Mouse (Mus musculus) CD8-positive naive resting alpha-beta T cell, adult 2 months (primary cell): Measurements from ENCODE around the gene Kptn.

Experiments
- DNase-seq, 2 experiments: peaks; one replicate each; pipeline ENCODE4 v3.0.0; 2022; ENCODE audit warnings: low read depth in 2 of 2, low spot score in 2 of 2

The Kptn gene

DNA sequence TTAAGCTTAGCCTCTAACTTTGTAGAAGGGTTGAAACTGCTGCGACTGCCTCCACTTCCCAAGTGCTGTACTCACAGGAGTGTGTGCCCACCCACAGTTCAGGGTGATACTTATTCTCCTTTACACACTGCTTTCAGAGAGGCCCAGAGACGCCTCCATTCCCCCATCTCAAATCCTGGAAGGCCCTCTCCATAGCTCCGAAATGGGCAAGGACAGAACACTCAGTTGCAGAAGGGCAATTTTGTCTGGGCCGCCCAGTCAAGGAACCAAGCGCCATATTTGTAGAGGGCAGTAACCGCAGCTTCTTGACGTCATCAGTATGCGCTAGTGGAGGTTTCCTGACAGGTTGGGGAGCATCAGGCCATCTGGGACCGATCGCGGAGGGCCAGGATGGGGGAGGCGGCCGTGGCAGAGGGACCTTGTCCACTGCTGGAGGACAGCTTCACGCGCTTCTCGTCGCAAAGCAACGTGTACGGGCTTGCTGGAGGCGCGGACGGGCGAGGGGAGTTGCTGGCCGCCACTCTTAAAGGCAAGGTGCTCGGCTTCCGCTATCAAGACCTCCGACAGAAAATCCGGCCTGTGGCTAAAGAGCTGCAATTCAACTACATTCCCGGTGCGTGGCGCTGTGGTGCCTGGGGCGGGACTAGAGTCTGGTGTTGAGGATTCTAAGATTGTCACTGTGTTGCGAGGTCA is at the start of gene Kptn:
TSS of gene Kptn (plus strand) at position 327 of the 693 bp plus-strand sequence.
- DNase-seq = peak; percentile 86 to 91

DNA sequence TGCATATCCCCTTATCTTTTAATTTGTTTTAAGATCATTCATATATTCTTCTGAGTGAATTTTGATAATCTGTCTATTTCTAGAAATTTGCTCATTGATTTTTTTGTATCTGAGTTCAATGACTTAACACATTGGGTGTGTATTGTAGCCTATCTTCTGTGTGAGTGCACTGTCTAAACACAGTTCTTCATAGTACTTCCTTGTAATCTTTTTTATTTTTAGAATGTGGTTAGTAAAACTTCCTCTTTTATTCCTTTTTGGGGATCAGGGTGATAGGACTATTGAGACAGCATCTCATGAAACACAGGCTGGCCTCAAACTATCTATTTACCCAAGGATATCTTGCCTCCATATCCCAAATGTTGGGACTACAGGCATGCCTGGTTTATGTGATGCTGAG is 48.8 kb upstream of the Kptn start:
- no peak for DNase-seq

DNA sequence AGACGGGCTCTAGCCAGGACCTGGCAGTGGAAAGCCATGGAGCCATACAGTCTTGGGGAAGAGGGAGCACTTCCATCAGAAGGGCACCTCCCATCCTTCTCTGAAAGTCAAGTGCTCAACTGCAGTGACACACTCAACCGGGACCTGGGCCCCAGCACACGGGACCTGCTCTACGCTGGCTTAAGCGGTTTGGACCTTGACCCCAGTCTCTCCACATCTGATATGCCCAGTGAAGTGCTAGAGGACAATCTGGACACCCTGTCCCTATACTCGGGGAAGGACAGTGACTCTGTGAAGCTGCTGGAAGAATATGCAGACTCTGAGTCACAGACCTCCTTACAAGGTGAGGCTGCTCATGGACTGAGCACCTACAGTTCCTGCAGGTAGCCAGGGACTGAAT is 47.8 kb upstream of the Kptn start:
- DNase-seq = no peak

DNA sequence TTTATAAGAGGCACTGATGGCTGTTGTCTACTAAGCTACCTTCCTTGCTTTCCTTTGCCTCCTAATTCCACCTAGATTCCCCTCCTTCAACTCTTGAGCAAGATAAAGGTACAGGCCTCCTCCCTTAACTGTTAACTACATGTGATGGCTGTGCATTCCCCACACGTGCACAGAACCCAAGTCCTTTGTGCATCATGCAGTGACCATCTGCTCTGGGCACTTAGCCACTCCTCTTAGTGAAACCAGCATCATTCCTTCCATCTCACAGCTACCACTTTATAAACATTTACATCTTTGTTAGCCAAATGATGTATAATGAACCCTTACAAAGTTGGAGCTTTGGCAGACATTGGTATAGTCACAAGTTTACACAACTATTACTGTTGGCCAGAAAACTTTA is 39.7 kb upstream of the Kptn start:
- no peak for DNase-seq

DNA sequence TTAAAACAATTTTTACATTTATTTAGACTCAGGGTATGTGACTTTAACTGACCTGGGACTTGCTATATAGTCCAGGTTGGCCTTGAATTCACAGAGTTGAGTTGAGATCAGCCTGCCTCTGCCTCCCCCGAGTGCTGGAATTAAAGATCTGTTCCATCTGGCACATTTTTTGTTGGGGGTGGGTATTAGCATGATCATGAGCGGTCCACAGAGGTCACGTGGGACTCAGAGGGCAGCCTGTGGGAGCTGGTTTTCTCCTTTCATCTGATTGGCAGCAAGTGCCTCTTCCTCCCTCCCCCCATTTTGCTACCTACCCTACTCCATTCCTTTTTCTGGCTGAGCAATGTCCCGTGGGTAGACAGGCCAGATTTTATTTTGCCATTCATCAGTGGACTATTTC is 39.1 kb upstream of the Kptn start:
- no peak for DNase-seq

DNA sequence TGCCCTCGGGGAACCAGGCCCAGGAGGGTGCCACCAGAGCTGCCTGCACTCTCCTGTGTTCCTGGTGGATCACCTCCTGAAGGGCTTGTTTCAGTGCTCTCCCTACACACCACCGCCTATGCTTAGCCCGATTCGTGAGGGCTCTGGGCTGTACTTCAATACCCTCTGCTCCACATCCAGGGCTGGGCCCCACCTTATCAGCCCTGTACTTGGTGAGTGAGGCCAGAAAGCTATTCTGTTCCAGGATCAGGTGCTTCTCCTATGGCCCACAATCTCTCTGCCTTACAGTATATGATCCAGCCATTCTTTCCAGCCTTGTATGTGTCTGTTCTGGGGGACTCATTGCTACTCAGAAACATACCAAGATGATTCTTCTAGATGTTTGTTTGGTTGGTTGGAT is 36.3 kb upstream of the Kptn start:
- no peak for DNase-seq

DNA sequence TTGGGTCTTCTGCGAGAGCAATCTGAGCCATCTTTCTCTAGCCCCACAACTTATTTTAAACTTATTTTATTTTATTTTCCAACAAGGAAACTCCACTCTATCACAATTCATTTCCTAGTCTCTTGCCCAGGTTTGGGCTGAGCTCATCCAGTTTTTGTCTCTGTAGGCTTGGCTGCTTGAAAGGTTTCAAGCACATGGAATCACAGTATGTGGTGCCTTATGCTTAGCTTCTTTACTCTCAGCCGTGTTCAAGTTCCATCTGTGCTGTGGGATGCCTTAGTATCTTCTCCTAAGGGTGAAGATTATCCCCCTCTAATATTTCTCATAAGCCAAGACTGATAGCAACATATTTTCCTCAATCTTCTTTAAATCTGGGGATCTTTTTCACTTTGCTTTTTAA is 32.1 kb upstream of the Kptn start:
- no peak for DNase-seq

DNA sequence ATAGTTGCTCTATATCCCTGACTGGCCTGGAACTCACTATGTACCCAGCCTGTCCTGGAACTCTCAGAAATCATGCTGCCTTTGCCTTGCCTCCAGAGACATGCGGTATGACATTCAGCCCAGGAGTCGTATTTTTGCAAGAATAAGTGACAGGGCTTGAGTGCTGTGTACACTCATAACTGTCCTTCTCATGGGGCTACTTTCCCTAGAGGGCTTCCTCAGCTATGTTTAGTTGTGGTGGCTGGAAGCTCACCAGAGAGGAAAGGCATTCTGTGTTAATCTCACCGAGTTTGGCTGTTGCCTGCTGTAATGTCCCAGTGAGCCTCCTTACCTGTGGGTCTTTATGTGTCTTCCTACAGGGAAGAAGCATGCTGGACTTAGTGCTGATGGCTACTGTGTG is 25.1 kb upstream of the Kptn start:
- DNase-seq = no peak

DNA sequence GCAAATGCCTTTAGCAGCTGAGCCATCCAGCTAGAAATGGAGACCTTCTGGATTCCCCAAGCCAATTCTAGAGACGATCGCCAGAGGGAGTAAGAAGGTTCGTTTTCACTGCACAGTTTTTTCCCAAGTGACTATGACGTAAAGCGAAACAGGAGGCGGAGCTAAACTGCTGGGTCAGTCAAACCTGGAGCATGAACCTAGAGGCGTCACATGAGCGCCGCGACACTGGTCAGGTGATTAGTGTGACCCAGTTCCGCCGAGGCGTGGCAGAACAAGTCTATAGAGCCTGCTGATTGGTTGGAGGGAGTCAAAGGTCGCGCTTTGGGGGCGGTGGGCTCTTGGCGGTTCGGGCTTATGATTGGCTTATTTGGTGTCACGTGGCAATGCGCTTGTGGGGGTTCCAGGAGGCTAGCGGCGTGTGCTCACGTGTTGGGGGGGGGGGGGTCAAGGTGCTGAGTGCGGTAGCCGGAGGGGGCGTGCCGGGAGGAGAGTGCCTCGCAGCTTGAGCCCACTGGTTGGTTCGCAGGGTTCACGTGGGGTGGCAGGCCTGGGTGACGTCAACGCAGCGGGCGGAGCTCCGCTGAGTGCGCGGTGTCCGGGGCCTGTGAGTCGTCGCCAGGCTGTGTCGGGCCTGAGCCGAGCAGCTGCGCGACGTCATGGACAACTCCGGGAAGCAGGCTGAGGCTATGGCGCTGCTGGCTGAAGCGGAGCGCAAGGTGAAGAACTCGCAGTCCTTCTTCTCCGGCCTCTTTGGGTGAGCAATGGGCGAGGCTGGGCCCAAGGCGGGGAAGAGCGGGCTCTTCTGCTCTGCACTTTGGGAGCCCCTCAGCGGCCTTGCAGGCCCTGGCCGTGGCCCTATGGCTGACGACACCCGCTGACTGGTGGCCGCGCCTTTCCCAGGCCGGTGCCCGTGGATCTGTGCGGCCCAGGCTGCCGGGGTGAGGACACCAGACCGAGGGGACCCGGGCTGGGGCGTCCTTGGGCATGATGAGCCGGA is 21.4 kb upstream of the Kptn start, which contains the start of gene Napa:
TSS of gene Napa (plus strand) at position 438 of the 997 bp plus-strand sequence.
- DNase-seq = peak; percentile 97

DNA sequence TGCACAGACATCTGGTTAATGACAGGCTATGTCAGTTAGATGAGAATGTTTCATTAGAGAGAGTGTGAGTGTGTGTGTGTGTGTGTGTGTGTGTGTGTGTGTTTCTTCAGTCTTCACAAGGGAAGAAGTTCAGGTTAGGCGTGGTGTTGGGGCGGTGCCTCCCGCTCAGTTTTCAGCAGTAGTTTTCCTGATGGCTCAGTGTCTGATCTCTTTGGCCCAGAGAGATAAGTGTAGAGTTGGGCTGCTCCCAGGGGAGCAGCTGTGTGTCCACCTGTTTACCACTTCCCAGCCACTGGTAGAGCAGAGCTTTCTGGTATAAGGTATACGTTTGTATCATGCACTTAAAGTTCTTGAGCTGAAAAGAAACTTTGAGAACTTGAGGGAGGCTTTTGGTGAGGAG is 19.8 kb upstream of the Kptn start:
- DNase-seq = no peak

DNA sequence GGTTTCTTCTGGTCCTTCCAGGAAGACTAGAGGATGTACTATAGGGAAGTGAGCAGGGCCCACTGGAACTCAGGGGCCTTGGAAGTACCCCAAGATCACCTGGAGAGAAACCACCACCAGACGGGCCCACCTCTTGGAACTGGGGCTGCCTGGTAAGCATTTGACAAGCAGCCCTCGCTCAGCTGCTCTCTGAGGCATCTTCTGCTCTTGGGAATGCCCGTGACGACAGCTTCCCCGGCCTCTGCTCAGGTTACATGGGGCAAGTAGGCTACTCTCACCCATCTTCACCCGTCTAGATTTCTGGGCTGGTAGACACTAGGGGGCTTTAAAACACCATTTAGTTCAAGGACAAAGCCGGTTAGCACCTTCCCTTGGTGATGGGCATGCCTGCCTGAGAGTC is 18.6 kb upstream of the Kptn start:
- DNase-seq = no peak

DNA sequence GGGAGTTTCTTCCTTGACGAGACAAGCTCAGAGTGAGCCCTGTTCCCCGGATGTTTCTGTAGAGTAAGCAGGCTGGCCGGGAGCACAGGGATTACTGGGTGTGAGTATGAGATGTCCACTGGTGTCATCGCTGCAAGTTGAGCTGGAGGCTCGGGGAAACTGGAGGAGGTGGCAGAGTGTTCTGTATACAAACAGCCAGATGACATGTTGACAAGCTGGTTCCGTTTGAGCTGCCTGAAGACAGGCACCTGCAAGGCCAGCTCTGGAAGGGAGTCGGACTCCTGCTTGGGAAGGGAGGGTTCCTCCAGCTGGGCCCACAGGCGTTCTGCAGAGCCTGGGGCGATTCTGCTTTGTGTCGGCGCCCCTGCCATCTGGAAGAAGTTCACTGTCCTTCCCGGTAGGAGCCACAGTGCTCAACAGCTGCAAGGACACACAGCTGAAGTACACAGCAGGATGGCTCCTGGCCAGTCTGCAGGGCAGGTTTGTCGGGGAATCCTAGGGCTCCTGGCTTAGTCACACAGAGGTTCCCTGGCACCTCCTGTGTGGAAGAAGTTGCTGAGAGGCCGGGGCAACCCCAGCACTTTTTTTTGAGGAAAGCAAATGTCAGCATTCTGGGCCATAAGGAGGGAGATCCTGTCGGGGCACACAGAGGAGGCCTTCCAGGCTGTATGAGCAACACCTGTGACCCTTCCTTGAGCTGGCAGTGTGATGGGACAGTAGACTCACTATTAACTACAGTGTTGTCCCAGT is 17.8 kb upstream of the Kptn start:
- DNase-seq = no peak

DNA sequence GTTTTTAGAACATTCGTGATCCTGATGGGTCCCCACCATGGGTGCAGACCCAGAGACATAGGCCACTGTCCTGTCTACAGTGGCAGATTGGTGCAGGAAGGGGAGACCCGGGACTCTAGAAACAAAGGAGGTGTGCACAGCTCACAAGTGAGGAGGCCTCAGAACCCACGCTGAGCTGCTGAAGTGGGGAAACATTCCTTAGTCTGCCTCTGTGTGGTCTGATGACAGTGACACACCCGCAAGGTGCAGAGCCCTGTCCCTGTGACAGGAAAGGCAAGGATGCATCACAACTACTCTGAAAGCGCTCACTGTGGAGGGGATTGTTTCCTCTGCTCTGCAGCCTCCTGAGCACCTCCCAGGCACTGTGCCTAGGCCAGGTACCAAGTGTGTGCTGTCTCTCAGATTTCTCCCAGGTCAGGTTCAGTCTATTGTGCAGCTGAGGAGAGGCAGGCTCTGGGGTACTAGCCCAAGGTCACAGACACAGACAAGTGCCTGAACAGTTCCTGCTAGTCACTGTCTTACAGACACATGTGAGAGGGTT is 16.9 kb upstream of the Kptn start:
- no peak for DNase-seq

DNA sequence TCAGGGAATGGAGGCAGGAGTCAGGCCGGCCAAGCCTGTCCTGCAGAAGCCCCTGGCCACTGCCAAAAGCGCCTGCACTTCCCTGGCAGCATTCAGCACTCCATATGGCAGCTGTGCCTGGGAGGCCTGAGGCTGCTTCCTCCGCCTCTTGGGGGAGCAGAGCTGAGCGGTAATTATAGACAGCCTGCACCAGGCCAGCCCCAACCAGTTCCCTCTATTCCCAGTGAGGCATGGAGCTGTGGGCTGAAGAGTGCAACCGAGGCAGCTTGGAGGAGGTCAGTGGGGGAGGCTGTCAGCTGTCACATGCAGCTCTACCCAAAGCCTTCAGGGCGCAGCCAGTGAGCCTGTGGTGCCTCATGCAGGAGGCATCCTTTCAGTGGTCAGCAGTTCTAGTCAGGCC is 15.9 kb upstream of the Kptn start:
- no peak for DNase-seq

DNA sequence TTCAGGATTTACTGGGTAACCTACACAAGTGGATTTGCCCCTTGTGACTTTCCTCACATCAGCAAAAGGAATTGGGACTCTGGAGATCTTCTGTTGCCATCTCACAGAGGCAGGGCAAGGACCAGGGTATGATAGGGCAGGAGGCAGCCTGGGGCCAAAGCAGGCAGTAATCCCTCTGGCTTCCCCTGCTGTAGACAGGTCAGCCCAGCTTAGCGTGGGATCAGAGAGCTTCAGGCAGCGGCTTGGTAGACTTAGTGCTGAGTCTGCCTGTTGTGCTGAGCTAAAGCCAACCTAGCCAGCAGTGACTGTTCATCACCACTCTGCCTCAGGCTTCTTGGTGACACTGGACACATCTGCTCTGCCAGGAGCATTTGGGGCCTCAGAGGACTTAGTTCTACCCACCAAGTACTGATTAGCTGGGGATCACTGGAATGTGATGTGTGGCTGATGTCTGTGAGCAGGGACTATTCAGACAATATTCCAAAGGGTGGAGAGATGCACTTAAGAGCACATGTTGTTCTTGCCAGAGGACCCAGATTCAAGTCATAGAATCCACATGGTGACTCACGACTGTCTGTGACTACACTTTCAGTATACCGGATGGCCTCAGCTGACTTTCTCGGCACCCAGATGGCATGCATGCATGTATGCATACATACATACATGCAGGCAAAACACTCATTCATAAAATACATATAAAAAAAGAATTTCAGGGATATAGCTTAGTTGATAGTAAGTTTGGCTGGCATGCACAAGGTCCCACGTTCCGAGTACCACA is 14.9 kb upstream of the Kptn start:
- DNase-seq = no peak

DNA sequence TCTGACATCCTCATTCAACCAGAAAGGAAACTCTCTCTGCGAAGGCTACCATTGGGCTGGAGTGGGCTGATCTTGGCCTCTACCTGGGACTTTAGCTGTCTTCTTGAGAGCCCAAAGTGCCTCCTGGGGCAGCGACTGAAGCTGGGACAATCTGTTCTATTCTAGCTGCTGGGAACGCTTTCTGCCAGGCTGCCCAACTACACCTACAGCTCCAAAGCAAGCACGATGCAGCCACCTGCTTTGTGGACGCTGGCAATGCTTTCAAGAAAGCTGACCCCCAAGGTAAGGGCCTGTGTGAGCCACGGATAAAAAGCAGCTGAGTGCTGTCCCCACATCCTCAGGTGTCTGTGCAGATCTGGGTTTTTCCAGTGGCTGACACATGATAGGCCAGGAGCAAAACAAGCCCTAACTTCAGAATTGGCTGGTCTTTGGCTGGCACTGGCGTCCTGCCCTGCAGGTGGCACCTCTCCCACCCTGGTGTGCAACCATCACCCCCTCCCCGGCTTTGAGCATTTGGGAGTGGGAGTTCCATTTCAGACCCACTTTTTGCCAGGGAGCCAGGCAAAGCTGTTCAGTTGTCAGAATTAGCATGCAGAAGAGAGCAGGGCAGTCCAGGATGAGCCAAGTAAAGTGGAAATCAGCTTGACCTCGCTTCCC is 10.7 kb upstream of the Kptn start:
- DNase-seq = no peak

DNA sequence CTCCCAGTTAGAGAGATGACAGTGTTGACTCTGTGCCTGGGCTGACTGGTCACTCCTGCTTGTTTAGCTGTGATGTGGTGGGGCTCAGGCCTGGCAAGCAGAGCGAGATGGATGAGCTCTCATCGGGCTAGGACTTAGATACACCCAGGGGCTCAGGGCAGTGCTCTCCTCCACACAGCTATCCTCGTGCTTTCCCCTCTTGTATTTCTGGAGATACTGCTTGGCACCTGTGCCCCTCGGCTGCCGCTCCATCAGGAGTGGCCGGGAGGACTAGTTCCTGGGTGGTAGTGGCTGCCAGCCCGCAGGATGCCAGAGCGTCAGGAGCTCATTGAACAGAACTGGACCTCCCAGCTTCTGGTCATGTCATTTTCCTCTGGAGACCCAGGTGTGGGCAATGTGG is 9.5 kb upstream of the Kptn start:
- no peak for DNase-seq

DNA sequence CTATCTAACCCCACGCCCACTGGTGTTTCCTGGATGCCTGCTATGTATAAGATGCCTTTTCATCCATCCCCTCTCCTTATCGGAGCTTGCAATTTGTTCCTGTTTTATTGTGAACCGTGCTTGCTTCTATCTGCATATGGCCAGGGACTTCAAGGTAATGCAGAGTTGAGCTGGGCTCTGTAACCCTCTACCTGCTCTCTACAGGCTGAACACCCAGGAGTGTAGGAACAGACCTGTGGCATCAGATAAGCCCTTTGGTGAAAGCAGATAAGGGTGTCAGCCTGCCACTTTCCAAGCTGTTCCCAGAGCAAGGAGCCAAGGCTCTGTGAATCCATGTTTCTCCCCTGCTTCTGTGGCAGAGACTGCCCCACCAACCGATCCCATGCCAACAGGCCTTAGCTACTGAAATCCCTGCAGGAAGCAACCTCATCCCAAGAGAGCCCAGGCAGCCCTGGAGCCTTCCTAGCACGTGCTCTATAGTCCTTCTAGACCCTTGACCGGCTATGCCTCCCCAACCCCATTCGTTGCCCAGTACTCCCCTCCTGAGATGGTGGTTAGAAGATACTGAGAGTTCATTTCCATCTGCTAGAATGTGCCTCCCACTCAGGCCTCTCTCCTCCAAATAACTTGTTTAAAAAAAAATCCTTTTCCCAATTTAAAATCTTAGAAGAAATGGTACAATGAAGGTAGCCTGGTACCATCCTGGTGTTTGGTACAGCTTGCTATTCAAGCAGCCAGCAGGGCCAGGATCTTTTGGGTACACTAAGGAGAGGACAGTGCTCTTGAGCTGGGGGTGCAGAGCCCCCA is 8.2 kb upstream of the Kptn start:
- no peak for DNase-seq

DNA sequence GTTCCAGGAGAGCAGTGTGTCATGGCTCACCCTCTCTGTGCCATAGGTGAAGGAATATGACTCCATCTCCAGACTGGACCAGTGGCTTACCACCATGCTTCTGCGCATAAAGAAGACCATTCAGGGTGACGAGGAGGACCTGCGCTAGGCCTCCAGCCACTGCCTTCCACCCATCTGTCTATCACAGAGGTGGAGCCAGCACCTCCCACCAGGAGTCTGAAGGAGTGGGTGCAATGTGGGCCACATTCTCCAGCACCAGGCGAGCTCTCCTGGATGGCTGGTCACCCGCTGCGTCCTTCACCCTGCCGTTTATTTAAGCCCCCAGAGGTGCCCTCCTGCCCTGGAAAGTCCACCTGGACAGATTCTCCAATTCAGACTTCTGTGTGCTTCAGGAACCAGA is 3.3 kb upstream of the Kptn start:
- no peak for DNase-seq
